Mouse (Mus musculus): ENCODE results near the gene Gabra1.

Gene Gabra1

DNA sequence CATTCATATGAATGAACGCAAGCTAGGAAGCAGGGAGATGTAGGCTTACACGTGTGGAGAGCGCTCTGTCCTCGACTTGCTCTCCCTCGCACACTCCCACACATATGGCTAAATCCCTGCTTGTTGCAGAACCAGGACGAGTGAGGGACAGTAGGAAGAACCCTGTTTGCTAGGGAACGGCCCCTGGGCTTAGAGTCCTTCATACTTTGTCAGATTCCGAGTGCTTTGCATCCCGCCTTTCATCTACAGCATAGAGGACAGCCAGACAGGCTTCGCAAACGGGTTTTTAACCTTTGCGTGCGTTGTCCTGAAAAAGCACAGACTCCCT, at the start of gene Gabra1:
TSS of gene Gabra1 (minus strand) at position 106 of the 328 bp plus-strand sequence.
- DNase-seq (ENCODE audit: low spot score): no peak

DNA sequence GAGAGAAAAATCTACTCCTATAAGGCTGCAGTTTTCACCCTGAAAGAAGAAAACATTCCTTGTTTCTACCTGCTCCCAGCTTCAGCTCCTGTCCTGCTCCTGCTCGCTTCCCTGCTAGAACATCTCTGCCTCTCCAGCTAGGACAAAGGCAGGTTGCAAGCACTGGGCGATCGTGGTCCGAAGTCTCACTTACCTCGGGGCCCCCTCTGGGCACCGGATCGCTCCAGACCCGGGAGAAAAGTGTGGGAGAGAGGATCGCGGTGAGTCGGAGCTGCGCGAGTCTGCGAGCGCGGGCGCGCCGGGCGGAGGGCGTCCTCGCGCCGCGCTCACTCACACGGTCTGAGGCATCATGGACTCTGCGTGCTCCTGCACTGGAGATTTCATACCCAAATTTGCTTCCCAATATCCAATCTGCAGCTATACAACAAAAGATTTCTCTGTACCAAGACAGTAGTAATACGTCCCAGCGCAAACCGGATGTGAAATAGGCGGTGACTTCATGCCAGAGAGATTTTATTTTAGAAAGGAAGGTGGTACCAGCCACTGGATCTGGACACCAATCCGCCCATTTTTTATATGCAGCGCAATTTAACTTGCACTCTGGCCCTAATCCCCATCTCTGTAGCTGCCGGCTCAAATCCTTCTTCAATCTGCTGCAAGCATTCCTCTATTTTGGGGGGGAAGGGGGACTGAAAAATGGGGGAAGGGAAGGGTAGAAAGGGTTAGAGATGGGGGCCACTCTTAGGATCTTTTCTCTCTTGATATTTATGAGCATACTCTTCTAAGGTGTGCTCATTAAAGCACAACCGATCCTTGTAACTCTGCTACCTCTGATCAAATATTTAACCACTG, 531 bp downstream of the Gabra1 start:
- DNase-seq (ENCODE audit: low spot score): peak; percentile 12

DNA sequence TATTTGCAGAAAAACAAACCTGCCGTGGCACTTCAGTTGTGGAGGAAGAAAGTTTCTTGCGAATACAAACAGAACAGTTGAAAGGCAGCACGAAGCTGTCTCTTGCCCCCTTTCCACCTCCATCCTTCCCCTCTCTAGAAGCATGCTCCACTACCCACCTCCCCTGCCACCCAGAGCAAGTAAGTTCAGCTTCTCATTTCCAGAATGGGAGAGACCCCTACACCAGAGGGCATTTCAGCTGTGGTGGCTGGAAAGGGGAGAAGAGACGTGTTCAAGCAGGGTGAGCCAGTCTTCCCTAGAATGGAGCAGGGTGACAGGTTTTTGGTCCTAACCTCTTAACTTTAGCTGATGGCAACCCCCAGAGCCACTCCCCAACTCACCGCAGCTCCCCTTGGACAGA, 1.3 kb downstream of the Gabra1 start:
- DNase-seq (ENCODE audit: low spot score): no peak

DNA sequence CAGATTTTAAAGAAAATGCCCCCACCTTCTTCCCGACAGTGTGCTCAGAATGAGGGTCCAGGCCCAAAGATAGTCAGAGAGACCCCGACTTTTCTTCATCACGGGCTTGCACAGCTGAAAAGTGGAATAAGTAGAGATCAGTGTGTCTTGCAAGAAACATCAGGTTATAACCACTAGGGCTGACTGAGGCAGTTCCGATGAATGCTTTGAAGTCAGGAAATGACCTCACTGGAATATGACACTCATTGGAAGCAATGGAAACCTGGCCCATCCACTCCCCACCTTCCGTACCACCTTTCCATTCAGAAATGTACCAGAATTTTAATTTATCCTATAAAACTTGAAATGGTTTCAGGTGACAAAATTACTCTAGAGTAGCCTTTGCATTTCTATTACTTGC, 3.2 kb downstream of the Gabra1 start:
- no peak for DNase-seq (ENCODE audit: low spot score)

DNA sequence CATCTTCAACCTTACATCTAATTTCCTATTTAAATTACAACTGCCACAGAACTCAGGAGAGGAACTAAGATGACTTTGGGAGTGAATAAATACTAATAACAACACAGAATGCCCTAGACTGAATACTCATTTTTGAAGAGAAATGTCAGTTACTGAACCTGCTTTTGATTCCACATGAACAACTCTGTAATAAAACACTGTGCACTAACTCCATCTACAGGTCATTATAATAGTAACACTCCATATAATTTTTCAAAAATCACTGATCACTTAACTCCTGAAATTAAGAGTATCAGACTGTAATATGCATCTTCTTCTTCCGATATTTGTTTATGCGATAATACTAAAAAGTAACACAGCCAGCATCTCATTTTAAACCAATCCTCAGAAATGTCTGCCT, 4.4 kb downstream of the Gabra1 start:
- DNase-seq (ENCODE audit: low spot score): no peak

DNA sequence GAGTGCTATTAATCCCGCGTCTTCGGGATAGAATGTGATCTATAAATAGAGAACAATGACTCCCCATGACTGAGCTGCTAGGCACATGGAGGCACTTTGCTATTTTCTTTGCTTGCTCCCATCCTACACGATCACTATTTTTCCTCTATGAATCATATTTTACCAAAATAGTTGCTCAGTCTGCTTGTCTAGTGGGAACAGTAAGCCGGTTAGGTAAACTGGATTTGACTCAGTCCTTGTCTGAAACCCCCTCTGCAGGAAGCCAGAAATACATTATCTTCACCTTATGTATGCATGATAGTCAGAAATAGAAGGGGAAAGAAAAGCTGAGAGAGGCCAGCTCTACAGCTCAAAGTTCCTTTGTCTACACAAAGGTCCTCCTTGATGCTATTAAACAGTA, 31.3 kb downstream of the Gabra1 start:
- no peak for DNase-seq (ENCODE audit: low spot score)

DNA sequence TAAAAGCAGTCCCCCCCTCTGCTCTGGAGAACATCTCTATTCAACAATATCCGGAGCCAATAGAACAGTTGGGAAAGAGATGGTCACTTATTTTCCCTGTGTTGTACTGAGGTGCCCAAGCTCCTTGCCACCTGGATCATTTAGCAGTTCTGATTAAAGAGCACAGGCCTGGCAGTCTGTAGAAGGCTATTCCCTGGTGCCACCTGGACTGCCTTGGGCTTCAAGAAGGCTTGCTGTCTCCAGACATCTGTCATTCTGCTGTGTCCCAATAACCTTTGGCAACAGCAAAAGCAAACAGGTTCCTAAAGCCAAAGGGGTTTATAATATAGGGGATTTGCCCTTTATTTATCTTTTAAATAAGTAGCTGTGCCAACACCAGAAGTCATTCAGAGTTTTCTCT, 65.8 kb downstream of the Gabra1 start:
- no peak for DNase-seq (ENCODE audit: low spot score)

DNA sequence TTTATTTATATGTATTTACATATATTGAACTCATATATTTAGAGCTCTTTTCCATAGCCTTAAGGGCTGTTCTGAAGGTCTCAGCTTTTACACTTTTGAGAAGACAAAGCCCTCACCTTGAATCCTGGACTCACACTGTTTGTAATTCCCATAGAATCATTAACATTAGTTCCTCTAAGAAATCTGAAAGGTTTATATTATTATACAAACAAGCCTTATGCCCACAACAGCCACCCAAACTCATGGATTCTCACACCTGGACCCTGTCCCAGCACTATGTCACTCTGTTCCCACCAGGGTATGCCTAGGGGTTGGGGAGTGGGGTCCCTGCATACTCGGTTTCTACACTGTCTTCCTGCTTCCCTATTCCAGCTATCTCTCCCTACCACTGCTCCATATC, 72.7 kb downstream of the Gabra1 start:
- no peak for DNase-seq (ENCODE audit: low spot score)

DNA sequence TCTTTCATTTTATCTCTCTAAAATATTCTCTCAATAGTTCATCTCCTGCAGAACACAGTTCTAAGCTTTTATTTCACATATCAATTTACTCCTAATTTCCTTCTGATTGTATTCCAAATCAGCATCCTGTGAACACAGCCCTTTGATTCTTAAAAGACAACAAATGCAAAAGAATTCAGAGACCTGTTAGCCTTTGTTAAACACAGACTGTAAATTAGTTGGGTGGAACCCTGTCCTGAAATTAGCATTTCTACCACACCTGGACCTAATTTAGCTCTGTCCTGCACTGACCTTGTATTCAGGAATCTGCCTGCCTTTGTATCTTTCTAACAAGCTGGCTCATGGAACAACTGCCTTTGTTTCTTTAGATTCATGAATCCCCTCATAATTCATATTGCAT, 73.1 kb downstream of the Gabra1 start:
- DNase-seq (ENCODE audit: low spot score): no peak

DNA sequence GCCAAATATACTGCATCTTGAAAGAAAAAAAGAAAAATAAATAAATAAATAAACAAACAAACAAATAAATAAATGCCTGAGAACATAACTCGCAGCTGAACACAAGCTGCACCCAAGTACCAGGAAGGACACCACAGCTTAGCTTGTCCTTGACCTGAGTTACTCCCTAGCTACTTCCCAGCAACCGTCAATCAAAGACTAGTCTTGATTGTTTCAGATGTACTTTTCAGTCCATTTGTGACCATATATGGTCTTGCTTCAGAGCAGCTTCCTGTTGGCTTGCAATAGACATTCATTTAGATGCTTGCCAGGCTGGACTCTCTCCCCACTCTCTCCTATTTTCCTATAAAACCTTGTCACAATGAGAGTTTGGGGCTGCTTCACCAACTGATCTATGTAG, 87.2 kb downstream of the Gabra1 start:
- no peak for DNase-seq (ENCODE audit: low spot score)

Measured in ovary, postnatal 36 days (tissue).